Mouse (Mus musculus): ENCODE results near the gene Mal. TPM values are rescaled to one million over a fixed set of nuclear protein-coding genes. Genes with fewer than 3 reads are reported as not detected.
"Not testable (repeated sequence)": the region's sequence is repeated elsewhere in the genome, so short reads cannot be mapped to it uniquely, and the experiment has no call there.

Gene Mal
- polyA plus RNA-seq, 1 experiment = not detected

DNA sequence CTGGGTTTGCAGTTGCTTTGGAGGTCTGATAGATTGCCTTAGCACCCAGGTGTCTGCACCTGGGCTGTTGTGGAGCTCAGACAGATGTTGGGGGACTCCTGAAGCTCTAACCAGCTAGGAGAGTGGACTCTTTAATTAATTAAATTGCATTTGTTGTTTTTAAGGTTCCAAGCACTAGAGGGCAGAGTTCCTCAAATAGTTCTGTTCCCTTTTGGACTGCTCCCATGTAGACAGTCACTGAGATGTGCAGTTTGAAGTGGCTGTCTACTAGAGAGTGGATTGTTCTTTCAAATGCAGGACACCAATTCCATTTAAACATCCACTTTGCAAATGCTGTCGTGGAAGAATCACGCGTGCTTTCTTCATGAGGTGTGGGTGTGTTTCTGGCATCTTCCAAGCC, 48.3 kb downstream of the Mal start:
- H3K4me1 ChIP-seq (ENCODE audit: control insufficient read depth) = no peaks in the 10 kb centered on the region
- H3K36me3 ChIP-seq (ENCODE audit: control insufficient read depth) = peaks cover 29% of the 10 kb centered on the region
- H3K9me3 ChIP-seq (ENCODE audit: control insufficient read depth, low read length) = no peaks in the 10 kb centered on the region
- TF ChIP-seq GATA1 (IDR thresholded peaks at IDR 0.05; ENCODE audit: low read length) (no peak), TAL1 (IDR thresholded peaks at IDR 0.05; ENCODE audit: low read length) (no peak)
- no peak overlapping the region for H3K4me3 ChIP-seq (replicated peaks)
- H3K27me3 ChIP-seq (ENCODE audit: control insufficient read depth) = no peaks in the 10 kb centered on the region

GRCm38 (mm10) chr2:127605203-127605602, 51.3 kb downstream of the Mal start:
- TF ChIP-seq GATA1 (IDR thresholded peaks at IDR 0.05; ENCODE audit: low read length) (no peak), TAL1 (IDR thresholded peaks at IDR 0.05; ENCODE audit: low read length) (no peak)
- H3K36me3 ChIP-seq (ENCODE audit: control insufficient read depth) = peaks cover 55% of the 10 kb centered on the region
- no peaks in the 10 kb centered on the region for H3K27me3 ChIP-seq (ENCODE audit: control insufficient read depth)
- no peaks in the 10 kb centered on the region for H3K4me1 ChIP-seq (ENCODE audit: control insufficient read depth)
- H3K9me3 ChIP-seq (ENCODE audit: control insufficient read depth, low read length) = no peaks in the 10 kb centered on the region
- no peak overlapping the region for H3K4me3 ChIP-seq (replicated peaks)

GRCm38 (mm10) chr2:127603383-127603782, 53.1 kb downstream of the Mal start:
- H3K4me1 ChIP-seq (ENCODE audit: control insufficient read depth); H3K9me3 ChIP-seq (ENCODE audit: control insufficient read depth, low read length); H3K27me3 ChIP-seq (ENCODE audit: control insufficient read depth); H3K4me3 ChIP-seq (replicated peaks): not testable (repeated sequence)
- H3K36me3 ChIP-seq (ENCODE audit: control insufficient read depth) = peaks cover 73% of the 10 kb centered on the region

- peaks cover 33% of the 10 kb centered on the region for H3K4me1 ChIP-seq (ENCODE audit: control insufficient read depth)
- no peaks in the 10 kb centered on the region for H3K27me3 ChIP-seq (ENCODE audit: control insufficient read depth)
- H3K36me3 ChIP-seq (ENCODE audit: control insufficient read depth) = peaks cover 56% of the 10 kb centered on the region
- TF ChIP-seq GATA1 (IDR thresholded peaks at IDR 0.05; ENCODE audit: low read length) (no peak), TAL1 (IDR thresholded peaks at IDR 0.05; ENCODE audit: low read length) (no peak)
- H3K4me3 ChIP-seq (replicated peaks) = no peak overlapping the region
- no peaks in the 10 kb centered on the region for H3K9me3 ChIP-seq (ENCODE audit: control insufficient read depth, low read length)
Measured at GRCm38 (mm10) chr2:127590840-127591239, 65.7 kb downstream of the Mal start.

DNA sequence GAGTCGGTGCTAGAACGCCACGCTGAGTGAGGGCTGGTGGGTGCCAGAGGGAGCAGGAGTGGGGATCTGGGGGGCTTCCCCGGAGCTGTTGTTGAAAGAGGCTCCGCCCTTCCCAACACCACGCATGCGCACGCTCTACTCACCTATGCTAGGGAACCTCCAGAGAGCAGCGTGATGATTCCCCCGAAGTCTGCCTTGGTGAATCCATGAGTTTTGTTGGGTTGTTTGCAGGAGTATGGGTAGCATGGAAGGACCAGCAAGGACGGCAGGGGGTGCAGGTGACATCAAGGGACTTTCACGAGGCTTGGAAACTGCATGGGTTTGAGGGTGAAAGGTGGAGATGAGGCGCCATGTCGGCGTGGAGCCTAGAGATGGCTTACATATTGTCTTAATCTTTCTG, 66.3 kb downstream of the Mal start:
- Histone ChIP-seq H3K4me3 (replicated peaks) (no peak overlapping the region), H3K36me3 (ENCODE audit: control insufficient read depth) (peaks cover 50% of the 10 kb centered on the region), H3K27me3 (ENCODE audit: control insufficient read depth) (no peaks in the 10 kb centered on the region), H3K9me3 (ENCODE audit: control insufficient read depth, low read length) (no peaks in the 10 kb centered on the region), H3K4me1 (ENCODE audit: control insufficient read depth) (peaks cover 33% of the 10 kb centered on the region)
- TF ChIP-seq GATA1 (IDR thresholded peaks at IDR 0.05; ENCODE audit: low read length) = no peak
- no peak for TF ChIP-seq TAL1 (IDR thresholded peaks at IDR 0.05; ENCODE audit: low read length)

GRCm38 (mm10) chr2:127588897-127589296, 67.6 kb downstream of the Mal start:
- no peak overlapping the region for H3K4me3 ChIP-seq (replicated peaks)
- no peak for TF ChIP-seq GATA1 (IDR thresholded peaks at IDR 0.05; ENCODE audit: low read length)
- TF ChIP-seq TAL1 (IDR thresholded peaks at IDR 0.05; ENCODE audit: low read length) = no peak
- H3K27me3 ChIP-seq (ENCODE audit: control insufficient read depth) = no peaks in the 10 kb centered on the region
- H3K4me1 ChIP-seq (ENCODE audit: control insufficient read depth) = peaks cover 45% of the 10 kb centered on the region
- H3K36me3 ChIP-seq (ENCODE audit: control insufficient read depth) = peaks cover 37% of the 10 kb centered on the region
- no peaks in the 10 kb centered on the region for H3K9me3 ChIP-seq (ENCODE audit: control insufficient read depth, low read length)

GRCm38 (mm10) chr2:127587514-127587844, 69.0 kb downstream of the Mal start:
- Histone ChIP-seq H3K4me1 (ENCODE audit: control insufficient read depth) (peaks cover 51% of the 10 kb centered on the region), H3K36me3 (ENCODE audit: control insufficient read depth) (peaks cover 24% of the 10 kb centered on the region), H3K4me3 (replicated peaks) (peak overlapping the region; percentile 73), H3K27me3 (ENCODE audit: control insufficient read depth) (no peaks in the 10 kb centered on the region), H3K9me3 (ENCODE audit: control insufficient read depth, low read length) (no peaks in the 10 kb centered on the region)
- TF ChIP-seq GATA1 (IDR thresholded peaks at IDR 0.05; ENCODE audit: low read length) (no peak), TAL1 (IDR thresholded peaks at IDR 0.05; ENCODE audit: low read length) (no peak)

GRCm38 (mm10) chr2:127586694-127587513, 69.6 kb downstream of the Mal start, which contains the start of the genes Zfp661 and Mrps5:
Zfp661 (minus strand) TSS chr2:127587094.
Mrps5 (plus strand) TSS chr2:127587222.
- peaks cover 51% of the 10 kb centered on the region for H3K4me1 ChIP-seq (ENCODE audit: control insufficient read depth)
- TF ChIP-seq GATA1 (IDR thresholded peaks at IDR 0.05; ENCODE audit: low read length) = no peak
- no peaks in the 10 kb centered on the region for H3K27me3 ChIP-seq (ENCODE audit: control insufficient read depth)
- H3K36me3 ChIP-seq (ENCODE audit: control insufficient read depth) = peaks cover 18% of the 10 kb centered on the region
- peak within 1 kb of the TSS; percentile 73 for H3K4me3 ChIP-seq (replicated peaks)
- no peaks in the 10 kb centered on the region for H3K9me3 ChIP-seq (ENCODE audit: control insufficient read depth, low read length)

- no peaks in the 10 kb centered on the region for H3K9me3 ChIP-seq (ENCODE audit: control insufficient read depth, low read length)
- TF ChIP-seq GATA1 (IDR thresholded peaks at IDR 0.05; ENCODE audit: low read length) (no peak), TAL1 (IDR thresholded peaks at IDR 0.05; ENCODE audit: low read length) (no peak)
- peaks cover 51% of the 10 kb centered on the region for H3K4me1 ChIP-seq (ENCODE audit: control insufficient read depth)
- peak overlapping the region; percentile 77 for H3K4me3 ChIP-seq (replicated peaks)
- no peaks in the 10 kb centered on the region for H3K27me3 ChIP-seq (ENCODE audit: control insufficient read depth)
- H3K36me3 ChIP-seq (ENCODE audit: control insufficient read depth) = peaks cover 4% of the 10 kb centered on the region; the same call in 1 of the 2 replicates
Measured at GRCm38 (mm10) chr2:127584436-127584858, 72.0 kb downstream of the Mal start.

Other genes with a start within 250 kb of the Mal start
- gene Gpat2, start 231.5 kb downstream of the Mal start, polyA plus RNA-seq (2012) = 0.27 and 0.45 TPM in 2 replicates
- 3.5 and 4.5 TPM in 2 replicates for gene Fahd2a, start 212.1 kb downstream of the Mal start, polyA plus RNA-seq (2012)
- gene Kcnip3, start 134.6 kb downstream of the Mal start, polyA plus RNA-seq (2012) = 0.05 TPM in 1 of 2 replicates, not detected in the other
- not detected in 2 replicates for gene Prom2, start 115.2 kb downstream of the Mal start, polyA plus RNA-seq (2012)
- not detected in 2 replicates for gene Zfp661, start 69.6 kb downstream of the Mal start, polyA plus RNA-seq (2012)
- gene Mrps5, start 69.5 kb downstream of the Mal start, polyA plus RNA-seq (2012) = 11.3 and 14.5 TPM in 2 replicates
- gene Mall, start 73.2 kb upstream of the Mal start, polyA plus RNA-seq (2012) = not detected in 2 replicates
- gene Nphp1, start 132.2 kb upstream of the Mal start, polyA plus RNA-seq (2012) = 0.31 and 0.55 TPM in 2 replicates
- 4.0 TPM in 2 replicates for gene Mtln, start 135.8 kb upstream of the Mal start, polyA plus RNA-seq (2012)
- 1.3 and 1.6 TPM in 2 replicates for gene Bub1, start 175.2 kb upstream of the Mal start, polyA plus RNA-seq (2012)
- not detected in 2 replicates for gene Acoxl, start 182.2 kb upstream of the Mal start, polyA plus RNA-seq (2012)

Measured in erythroblast, embryonic 14.5 days (primary cell).